Mouse (Mus musculus) ovary, adult 18-20 months (tissue): Measurements from ENCODE around the gene Mthfd2.
"Not testable (repeated sequence)": the region's sequence is repeated elsewhere in the genome, so short reads cannot be mapped to it uniquely, and the experiment has no call there.

Experiments used
- DNase-seq: peaks from one replicate; pipeline ENCODE4 v3.0.0; 2022; ENCODE audit warnings: low spot score, mixed read lengths

Mthfd2 gene

GRCm38 (mm10) chr6:83325525-83326393 is at the start of gene Mthfd2, which contains the start of gene Mob1a:
Gene Mthfd2, minus strand, starts transcription at chr6:83325908.
Gene Mob1a, plus strand, starts transcription at chr6:83326016.
- peak; percentile 91 for DNase-seq

GRCm38 (mm10) chr6:83373704-83374300 is 48.1 kb upstream of the Mthfd2 start:
- DNase-seq = no peak

DNA sequence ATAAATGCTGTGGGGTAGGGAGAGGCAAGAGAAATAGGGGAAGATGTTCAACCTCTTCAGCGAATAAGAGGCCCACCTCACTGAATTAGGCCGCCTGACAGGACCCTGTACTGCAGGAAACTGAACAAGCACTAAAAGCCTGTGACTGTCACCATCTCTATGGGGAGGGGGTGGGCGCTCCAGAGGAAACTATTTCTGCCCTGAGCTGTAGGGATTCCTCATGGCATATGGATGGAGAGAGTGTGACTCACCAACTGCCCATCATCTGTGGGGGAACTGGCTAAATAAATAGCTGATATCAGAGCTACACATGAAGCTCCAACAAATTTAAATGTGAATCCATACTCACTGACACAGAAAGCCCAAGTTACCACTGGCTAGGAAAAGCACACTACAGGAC is 45.6 kb upstream of the Mthfd2 start:
- DNase-seq = no peak

DNA sequence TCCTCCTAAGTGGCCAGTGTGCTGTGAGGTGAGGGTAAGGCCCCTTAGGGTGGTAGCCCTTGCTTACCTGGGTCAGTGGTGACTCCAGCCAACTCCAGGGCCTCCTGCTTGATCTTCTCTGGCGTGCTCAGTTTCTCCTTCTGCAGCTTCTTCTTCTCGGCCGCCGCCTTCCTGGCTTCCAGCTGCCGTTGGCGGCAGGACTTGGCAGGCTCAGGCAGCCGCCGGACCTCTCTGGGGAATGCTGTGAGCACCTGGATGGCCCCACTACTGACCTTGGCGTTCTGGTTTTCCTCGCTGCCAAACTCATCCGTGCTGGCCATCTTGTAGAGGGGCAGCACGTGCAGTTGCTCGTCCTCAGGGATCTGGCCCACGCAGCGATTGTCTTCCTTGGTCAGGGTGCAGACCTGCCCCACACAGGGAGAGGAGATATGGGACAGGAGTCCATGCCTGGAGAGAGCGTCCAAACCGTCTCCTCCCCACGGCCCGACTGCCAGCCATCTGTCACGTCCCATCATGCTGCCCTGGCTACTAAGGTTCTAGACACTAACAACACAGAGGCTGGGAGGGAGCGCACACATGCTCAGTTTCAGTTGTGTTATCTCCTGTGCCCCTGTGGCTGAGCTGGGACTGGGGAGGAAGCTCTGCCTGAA is 44.7 kb upstream of the Mthfd2 start:
- DNase-seq = no peak

GRCm38 (mm10) chr6:83363075-83363474 is 37.4 kb upstream of the Mthfd2 start:
- no peak for DNase-seq

DNA sequence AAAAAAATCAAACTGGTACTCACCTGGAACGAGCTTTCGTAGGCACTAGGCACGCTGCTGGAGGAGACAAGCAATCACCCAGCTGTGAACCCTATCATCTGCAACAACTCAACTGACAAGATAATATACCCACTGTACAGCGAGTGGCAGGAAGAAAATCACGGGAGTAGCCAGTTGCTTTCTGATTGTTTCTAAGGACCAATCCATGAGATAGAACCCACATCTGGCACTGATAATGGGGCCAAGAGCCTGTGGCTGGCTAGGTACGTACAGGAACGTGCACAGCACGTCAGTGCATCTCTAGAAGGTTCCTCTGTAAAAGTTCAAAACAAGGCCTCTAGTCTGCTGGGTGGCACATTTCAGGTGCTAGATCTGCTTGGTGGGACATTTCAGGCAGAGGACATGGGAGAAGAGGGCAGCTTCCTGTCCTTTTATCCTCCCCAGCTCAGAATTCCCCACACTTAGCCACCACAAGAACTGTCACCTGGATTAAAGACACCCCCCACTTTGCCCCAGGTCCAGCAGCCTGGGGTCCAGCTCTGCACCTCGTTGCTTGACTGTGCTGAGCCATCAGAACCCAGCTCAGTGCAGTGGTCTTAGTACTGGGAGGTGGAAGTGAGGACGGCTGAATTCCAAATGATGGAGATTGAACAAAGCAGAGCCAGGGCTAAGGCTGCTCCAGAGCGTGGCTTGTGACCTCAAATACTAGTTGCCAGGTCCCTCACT is 36.0 kb upstream of the Mthfd2 start:
- no peak for DNase-seq

GRCm38 (mm10) chr6:83357436-83357835 is 31.7 kb upstream of the Mthfd2 start:
- DNase-seq = no peak

DNA sequence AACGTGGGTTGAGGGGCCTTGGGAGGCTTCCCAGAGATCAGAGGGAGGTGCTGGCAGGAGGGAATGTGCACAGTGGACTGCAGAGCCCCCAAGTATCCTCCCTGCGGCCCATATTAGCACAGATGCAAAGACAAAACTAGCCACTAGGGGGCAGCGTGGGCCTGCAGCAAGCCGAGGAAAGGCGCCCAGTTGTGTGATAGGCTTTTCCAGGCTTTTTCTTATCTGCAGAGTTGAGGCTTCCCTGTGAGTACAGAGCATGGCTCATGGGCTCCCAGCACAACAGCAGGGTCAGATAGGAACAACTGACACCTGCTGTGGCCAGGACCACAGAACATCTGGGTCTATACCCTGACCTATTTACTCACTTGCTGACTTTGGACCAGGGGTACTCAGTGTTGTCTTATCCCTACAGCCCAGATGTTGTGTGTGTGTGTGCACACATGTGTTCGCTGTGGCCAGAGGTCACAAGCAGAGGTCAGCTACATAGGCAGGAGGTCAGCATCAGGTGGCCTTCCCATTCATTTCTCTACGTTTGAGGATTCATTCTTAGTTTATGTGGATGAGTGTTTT is 30.9 kb upstream of the Mthfd2 start:
- peak; percentile 45 for DNase-seq

- no peak for DNase-seq
These were observed 29.4 kb upstream of the Mthfd2 start for GRCm38 (mm10) chr6:83354856-83355781.

DNA sequence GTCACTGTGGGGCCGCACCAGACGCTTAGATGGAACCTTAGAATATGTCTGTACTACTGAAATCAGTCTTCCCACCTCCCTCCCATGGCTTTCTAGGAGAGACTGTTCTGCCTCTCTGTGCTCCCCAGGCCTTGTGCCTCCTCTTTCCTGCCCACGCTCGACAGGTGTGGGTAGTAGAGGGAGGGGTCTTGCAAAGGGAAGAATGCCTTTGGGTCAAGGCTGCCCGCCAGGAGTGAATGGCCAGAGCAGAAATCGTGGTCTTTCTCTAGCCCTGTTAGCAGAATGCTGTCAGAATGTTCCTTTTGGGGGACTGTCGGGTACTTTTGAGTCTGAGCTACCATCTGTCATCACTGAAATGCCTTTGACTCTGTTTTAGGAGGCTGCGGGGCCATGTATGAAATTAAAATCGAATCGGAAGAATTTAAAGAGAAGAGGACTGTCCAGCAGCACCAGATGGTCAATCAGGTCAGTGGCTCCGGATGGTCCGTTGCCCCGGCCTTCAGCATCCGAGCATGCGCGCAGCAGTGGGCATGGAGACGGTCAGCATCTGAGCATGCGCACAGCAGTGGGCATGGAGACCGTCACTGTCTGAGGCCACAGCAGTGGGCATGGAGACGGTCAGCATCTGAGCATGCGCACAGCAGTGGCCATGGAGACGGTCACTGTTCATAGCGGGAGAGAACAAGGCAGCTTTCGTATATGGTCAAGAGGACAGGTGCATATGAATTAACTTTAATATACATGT is 27.1 kb upstream of the Mthfd2 start:
- no peak for DNase-seq

DNA sequence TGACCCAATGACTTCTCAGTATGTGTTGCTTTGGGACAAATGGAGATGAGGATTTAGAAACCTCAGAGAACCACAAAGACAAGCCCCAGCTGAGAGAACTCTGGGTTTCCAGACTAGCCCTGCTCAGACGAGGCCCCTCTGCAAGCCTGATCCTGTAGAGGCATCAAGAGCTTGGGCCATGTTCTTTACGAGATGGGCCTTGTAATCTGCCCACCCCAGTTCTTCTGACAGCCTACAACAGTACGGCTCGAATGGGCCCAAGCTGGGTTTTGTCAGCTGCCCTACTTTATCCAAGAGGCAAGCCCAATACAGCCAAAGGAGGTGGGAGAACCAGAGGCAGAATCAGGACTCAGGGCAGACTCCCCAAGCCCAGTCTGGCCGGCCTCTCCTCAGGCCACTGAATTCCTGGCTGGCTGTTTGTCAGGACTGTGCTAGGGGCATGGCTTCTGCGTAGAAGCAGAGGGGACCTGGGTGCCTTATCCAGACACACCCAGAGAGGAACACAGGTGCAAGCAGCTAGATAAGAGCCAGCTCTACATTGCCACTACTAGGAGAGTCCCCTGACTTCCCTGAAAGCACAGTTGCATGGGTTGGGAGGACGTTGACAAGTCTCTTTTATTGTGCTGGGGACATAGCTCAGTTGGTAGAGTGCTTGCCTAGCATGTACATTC is 25.9 kb upstream of the Mthfd2 start:
- DNase-seq = no peak

GRCm38 (mm10) chr6:83350851-83351405 is 25.2 kb upstream of the Mthfd2 start:
- DNase-seq = no peak

GRCm38 (mm10) chr6:83350172-83350571 is 24.5 kb upstream of the Mthfd2 start:
- no peak for DNase-seq

GRCm38 (mm10) chr6:83349274-83349958 is 23.7 kb upstream of the Mthfd2 start:
- DNase-seq = peak; percentile 69

GRCm38 (mm10) chr6:83348873-83349272 is 23.2 kb upstream of the Mthfd2 start, which contains the start of gene Bola3:
Gene Bola3, plus strand, starts transcription at chr6:83349147.
- DNase-seq = no peak

GRCm38 (mm10) chr6:83347916-83348315 is 22.2 kb upstream of the Mthfd2 start:
- DNase-seq = no peak

DNA sequence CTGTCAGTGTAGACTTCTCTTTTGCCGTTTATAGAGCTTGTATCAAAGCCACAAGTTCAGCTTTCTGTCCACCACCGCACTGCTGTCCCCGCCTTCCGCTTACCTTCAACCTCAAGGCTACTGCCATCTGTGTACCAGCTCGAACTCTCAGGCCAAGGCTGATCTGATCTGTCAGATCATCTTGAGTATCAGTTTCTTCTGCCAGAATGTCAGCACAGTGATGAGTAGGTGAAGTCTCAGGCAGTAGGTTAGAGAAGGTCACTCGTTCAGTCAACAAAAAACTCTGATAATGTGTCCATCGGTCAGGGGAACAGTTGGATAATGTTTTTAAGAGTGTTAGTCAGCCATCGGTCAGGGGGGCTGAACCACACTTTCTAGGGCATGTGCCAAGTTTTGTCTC is 19.6 kb upstream of the Mthfd2 start:
- DNase-seq = not testable (repeated sequence)

GRCm38 (mm10) chr6:83342957-83343356 is 17.2 kb upstream of the Mthfd2 start:
- no peak for DNase-seq
